Mouse (Mus musculus) Patski (cell line): ENCODE measurements around the gene Asic2. TPM values are rescaled to one million over a fixed set of nuclear protein-coding genes. Genes with fewer than 3 reads are reported as not detected.
"Not testable (repeated sequence)": the region's sequence is repeated elsewhere in the genome, so short reads cannot be mapped to it uniquely, and the experiment has no call there.

ENCODE experiments used
- ATAC-seq: fragments of 100-300 bp; one replicate; pipeline ENCODE4 v1.8.0; 2021
- CTCF ChIA-PET: fragments of 350-600 bp; sonication (Branson Sonifier 250); formaldehyde crosslinking; loops from one replicate; lab custom pipeline; 2022; ENCODE audit warnings: inconsistent platforms; lab: Charles Lee
- POLR2A ChIA-PET: fragments of 350-600 bp; sonication (Branson Sonifier 250); formaldehyde crosslinking; loops from one replicate; lab custom pipeline; 2022; ENCODE audit warnings: antibody characterized with exemption, inconsistent platforms; lab: Charles Lee
- DNase-seq: peaks from one replicate; pipeline ENCODE4 v3.0.0-alpha.2; 2011; ENCODE audit warnings: low read depth, low spot score
- H3K27me3 ChIP-seq: fragments of 371-371 bp; one replicate; pipeline ENCODE4 v1.5.1; 2021
- CTCF ChIP-seq: fragments of 100-300 bp; IDR thresholded peaks from one replicate; pipeline ENCODE4 v1.5.1; 2021
- in situ Hi-C: fragments of 300-500 bp; cut with MboI; formaldehyde crosslinking; loops from 3 replicates; pipeline ENCODE4 v1.11.1; 2018; ENCODE audit warnings: low pct_unique_long_range_greater_than_20kb, mixed read lengths
- polyA plus RNA-seq: library from polyadenylated mRNA; unstranded; gene quantifications from one replicate; pipeline ENCODE4 v1.2.3, GENCODE M21; 2021

Gene Asic2
- polyA plus RNA-seq, 1 experiment from 2014 or later: 0.04 TPM

DNA sequence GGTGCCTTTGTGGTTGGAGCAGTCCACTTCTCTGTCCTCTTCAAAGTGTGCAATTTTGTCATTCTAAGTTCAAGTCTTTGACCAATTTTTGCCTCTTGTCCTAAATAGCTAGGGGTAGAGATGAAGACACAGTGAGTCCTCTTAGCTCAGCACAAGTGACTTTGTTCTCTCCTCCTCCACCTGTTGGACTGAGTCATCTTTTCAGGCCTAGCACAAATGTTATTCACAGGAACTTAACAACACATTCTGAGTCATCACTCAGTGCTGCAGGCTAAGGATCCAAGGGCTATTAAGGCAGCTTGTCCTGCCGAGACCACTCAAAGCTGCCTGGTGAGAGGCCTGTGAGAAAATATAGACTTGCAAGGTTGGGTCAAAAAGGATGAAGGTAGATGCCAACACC, 705.1 kb downstream of the Asic2 start:
- CTCF ChIA-PET: interaction anchor here (1.2 kb wide), 1 partner anchor 20 kb away, joined by 4 read pairs; no protein-coding TSS in a partner anchor

DNA sequence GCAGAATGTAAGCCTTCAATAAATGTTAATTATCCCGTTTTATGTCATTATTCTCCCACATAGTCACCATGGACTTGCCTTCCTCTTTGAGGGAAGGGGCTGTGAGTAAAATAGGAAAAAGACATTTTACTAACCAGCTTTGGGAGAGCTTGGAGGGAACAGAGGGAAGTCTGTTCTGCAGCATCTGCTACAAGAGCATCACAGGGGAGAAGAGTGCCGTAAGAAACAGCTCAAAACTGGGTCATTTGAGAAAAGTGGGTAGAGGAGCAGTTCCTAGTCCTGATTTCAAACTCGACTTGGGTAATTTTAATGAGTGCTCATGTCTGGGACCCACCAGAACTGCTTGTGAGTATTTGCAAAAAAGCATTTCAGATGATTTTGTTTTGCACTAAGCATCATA, 707.0 kb downstream of the Asic2 start:
- TF ChIP-seq CTCF: no peak
- DNase-seq (no peak), ATAC-seq (no peak)
- ChIA-PET CTCF (interaction anchor here (1.4 kb wide), 1 partner anchor 29 kb away, joined by 3 read pairs; no protein-coding TSS in a partner anchor), POLR2A (no interaction called here)
- in situ Hi-C loops: no loop called here
- no peaks in the 10 kb centered on the region for H3K27me3 ChIP-seq

More for the DNA sequence above, 705.1 kb downstream of the Asic2 start:
- DNase-seq: no peak
- H3K27me3 ChIP-seq: no peaks in the 10 kb centered on the region
- in situ Hi-C loops: no loop called here
- no peak for ATAC-seq
- no peak for TF ChIP-seq CTCF
- POLR2A ChIA-PET: no interaction called here

DNA sequence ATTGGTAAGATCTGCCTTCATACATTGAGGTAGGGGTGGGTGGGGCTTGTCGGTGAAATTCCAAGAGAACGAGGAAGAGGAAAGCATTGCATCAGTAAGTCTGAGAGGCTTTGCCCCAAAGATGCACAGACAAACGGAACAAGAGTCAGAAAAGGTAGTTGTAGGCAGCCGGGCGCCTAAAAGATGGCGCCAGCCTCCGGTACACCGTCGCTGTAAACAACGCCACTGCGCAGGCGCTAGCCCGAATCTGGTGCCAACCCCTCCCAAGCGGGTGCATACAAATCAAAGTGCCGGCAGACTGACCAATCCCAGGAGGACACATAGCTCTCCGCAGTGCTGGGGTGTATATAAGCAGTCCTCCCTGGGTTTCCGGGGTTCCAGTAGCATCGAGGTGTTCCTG, 727.1 kb downstream of the Asic2 start:
- H3K27me3 ChIP-seq, in situ Hi-C loops, CTCF ChIA-PET, DNase-seq, ATAC-seq, POLR2A ChIA-PET: not testable (repeated sequence)

DNA sequence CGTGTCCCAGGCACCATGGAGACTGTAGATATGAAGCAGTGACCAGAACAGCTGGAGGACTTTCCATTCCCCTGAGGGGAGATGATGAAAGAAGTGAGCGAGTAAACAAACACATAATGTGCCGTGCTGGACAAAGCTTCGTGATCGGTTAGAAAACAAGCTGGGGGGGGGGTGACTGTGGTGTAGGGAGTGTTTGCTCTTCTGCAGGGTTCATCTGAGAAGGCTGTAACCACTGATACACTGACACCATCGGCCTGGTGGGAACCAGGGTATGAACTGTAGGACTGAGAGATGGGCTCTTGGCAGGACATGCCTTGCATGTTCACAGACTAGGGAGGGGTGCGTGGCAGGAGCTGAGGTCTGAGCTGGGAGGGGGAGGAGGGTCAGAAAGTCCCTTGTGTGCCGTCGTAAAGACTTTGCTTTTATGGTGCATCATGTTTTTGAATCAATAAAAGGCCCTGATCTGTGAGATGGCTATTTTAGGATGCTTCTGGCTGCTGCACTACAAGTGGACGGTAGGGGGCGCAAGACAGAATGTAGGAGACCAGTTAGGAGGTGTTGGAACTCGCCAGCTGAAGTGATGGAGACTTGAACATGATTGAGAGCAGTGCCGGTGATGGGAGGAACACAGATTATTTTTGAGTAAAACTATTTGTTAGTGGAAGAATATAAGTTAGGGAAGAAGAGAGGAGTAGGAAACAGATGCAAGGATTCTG, 728.1 kb downstream of the Asic2 start:
- DNase-seq: no peak
- TF ChIP-seq CTCF: peak; percentile 58
- peaks cover 3% of the 10 kb centered on the region for H3K27me3 ChIP-seq
- ChIA-PET CTCF (no interaction called here), POLR2A (no interaction called here)
- in situ Hi-C loops: no loop called here
- no peak for ATAC-seq

DNA sequence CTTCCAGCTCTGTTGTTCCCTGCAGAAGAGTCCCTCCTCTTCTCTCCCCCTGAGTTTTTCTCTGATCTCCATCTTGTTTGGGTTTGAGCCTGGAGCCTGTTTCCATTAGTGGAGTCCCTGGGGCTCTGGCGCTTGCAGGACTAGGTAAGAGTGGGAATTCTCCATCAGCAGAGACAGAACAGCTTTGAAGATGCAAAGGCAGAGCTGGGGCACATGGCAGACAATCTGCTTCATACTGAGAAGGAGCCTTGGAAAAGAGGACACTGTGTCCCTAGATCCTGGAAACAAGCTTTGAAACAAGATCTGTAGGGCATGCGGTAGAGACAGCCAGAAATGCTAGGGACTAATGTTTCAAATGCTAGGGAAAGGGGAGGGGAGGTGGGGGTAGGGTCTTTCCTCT, 729.2 kb downstream of the Asic2 start:
- ChIA-PET POLR2A (no interaction called here), CTCF (interaction anchor here (0.6 kb wide), 1 partner anchor 289 kb away, joined by 3 read pairs; no protein-coding TSS in a partner anchor)
- peaks cover 3% of the 10 kb centered on the region for H3K27me3 ChIP-seq
- ATAC-seq: no peak
- in situ Hi-C loops: no loop called here
- TF ChIP-seq CTCF: no peak
- DNase-seq: no peak

DNA sequence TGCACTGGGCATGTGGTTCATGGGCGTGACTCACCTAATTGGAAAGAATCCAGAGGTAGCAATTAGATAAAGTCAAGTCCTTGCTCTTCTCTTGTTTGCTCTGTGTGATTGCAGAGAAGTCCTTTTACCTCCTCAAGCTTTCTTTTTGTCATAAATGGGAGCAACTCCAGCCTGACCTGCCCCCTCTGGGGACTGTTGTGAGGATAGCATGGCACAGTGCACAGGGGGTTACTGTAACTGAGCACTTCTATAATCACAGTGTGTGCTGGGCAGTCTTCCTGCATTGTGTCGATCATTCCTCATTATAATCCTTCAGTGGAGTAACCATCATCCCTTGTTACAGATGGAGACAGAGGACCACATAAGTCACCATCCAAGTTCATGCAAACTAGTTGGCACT, 732.2 kb downstream of the Asic2 start:
- CTCF ChIA-PET: interaction anchor here (0.8 to 1.4 kb wide), 2 partner anchors 8 to 77 kb away, joined by 3 read pairs; no protein-coding TSS in a partner anchor
- in situ Hi-C loops: no loop called here
- POLR2A ChIA-PET: no interaction called here
- TF ChIP-seq CTCF: no peak
- no peak for DNase-seq
- H3K27me3 ChIP-seq: peaks cover 22% of the 10 kb centered on the region
- ATAC-seq: no peak

DNA sequence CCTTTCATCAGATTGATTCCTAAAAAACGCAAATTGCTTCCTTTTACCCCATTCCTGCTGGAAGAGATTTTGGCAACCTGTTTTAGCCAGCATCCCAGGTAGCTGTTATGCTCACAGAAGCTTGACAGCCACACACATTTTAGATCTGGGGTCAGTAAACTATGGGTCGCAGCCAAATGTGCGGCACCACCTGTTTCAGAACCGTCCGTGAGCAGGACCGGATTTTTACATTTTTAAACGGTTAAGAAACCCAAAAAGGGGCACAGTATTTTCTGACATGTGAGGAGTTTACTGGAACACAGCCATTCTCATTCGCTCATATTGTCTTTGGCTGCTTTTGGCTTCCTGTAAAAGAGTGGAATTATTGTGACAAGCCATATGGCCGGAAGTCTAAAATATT, 744.9 kb downstream of the Asic2 start:
- H3K27me3 ChIP-seq: peaks cover 30% of the 10 kb centered on the region
- TF ChIP-seq CTCF: no peak
- in situ Hi-C loops: no loop called here
- ATAC-seq (no peak), DNase-seq (no peak)
- CTCF ChIA-PET: no interaction called here
- POLR2A ChIA-PET: no interaction called here

DNA sequence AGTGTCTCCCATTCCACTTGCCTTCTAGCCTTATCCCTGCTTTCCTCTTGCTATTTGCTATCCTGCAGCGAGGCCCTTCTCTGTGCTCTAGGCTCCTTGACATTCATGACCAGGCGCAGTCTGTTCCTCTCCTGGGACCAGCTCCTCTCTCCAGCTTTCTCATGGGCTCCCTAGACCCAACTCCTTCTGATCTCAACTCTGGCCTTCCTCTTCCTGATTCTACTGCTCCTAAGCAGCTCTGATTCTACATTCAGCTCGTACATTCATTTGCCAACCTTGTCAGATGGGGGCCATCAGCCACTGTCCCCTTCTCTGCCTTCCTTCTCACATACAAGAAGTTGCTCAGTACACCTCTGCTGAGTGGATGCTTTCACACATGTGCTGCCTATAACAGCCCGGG, 747.5 kb downstream of the Asic2 start:
- CTCF ChIA-PET: no interaction called here
- no peak for ATAC-seq

DNA sequence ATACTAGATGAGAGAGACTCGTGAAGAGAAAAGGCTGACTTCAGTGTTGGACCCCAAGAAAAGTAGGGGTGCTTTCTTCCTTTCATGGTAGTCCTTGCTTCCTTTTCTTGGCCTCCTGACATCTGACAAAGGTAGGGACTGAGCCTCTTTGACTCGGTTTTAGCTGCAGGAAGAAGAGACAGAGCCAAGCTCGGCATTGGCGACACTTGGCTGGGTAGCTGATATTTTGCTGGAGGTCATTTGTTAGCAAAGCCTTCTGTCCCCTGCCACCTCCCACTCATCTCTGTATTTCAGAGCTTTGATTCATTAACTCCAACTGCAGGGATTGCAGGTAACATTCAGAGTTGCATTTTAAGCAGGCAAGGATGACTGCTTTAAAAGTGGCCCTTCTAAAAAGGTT, 762.8 kb downstream of the Asic2 start:
- no peak for ATAC-seq
- DNase-seq: no peak
- TF ChIP-seq CTCF: no peak
- in situ Hi-C loops: no loop called here
- ChIA-PET POLR2A (interaction anchor here (0.6 to 0.7 kb wide), 2 partner anchors 293 to 558 kb away, joined by 3 read pairs; no protein-coding TSS in a partner anchor), CTCF (no interaction called here)
- H3K27me3 ChIP-seq: peaks cover 8% of the 10 kb centered on the region

More for the DNA sequence above, 747.5 kb downstream of the Asic2 start:
- no peak for DNase-seq
- TF ChIP-seq CTCF: no peak
- in situ Hi-C loops: no loop called here
- peaks cover 18% of the 10 kb centered on the region for H3K27me3 ChIP-seq
- POLR2A ChIA-PET: no interaction called here

DNA sequence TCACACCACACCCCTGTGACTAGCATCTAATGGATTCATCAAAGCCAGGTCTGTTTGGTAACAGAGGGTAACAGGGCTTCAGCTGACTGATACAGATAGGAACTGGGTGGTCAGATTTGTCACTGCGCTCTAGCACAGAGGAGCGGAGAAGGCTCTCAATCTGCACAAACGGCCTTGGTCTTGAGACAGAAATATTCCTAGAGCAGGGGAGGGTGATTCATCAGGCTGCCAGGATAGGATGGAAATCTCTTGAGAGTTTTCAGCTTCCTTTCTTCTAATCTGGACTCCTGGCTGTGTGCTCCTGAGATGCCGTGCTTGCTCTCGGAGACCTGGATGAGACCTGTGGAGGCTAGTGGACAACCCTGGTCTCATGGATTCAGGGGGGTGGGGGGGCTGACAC, 765.7 kb downstream of the Asic2 start:
- in situ Hi-C loops: no loop called here
- CTCF ChIA-PET: no interaction called here
- no peak for DNase-seq
- POLR2A ChIA-PET: no interaction called here
- no peak for TF ChIP-seq CTCF
- H3K27me3 ChIP-seq: peaks cover 18% of the 10 kb centered on the region
- no peak for ATAC-seq

DNA sequence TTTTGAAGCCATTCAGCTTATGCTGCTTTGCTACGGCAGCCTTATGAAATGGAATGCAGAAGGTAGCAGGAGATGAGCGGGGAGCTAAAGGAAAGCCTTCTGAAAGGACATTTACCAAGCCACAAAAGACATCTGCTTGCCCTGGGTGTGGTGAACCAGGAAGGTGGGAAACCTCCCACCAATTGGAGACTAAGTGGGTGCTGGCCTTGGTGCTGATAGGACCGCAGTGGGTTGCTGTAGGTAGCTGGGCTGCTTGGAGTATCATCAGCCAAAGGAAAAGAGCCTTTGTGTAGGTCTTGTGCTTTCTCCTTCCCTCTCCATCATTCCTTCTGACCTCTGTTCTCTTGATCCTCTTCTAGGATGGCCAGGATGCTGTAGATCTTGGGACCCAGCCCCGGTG, 774.4 kb downstream of the Asic2 start:
- in situ Hi-C loops: no loop called here
- DNase-seq (no peak), ATAC-seq (no peak)
- TF ChIP-seq CTCF: no peak
- ChIA-PET CTCF (no interaction called here), POLR2A (no interaction called here)
- peaks cover 11% of the 10 kb centered on the region for H3K27me3 ChIP-seq
